Mouse (Mus musculus): ENCODE results near the gene Rabgap1. TPM values are rescaled to one million over a fixed set of nuclear protein-coding genes. Genes with fewer than 3 reads are reported as not detected.

The Rabgap1 gene
- total and polyA plus RNA-seq, 3 experiments: 10.5 to 49.8 (median 12.9) TPM

DNA sequence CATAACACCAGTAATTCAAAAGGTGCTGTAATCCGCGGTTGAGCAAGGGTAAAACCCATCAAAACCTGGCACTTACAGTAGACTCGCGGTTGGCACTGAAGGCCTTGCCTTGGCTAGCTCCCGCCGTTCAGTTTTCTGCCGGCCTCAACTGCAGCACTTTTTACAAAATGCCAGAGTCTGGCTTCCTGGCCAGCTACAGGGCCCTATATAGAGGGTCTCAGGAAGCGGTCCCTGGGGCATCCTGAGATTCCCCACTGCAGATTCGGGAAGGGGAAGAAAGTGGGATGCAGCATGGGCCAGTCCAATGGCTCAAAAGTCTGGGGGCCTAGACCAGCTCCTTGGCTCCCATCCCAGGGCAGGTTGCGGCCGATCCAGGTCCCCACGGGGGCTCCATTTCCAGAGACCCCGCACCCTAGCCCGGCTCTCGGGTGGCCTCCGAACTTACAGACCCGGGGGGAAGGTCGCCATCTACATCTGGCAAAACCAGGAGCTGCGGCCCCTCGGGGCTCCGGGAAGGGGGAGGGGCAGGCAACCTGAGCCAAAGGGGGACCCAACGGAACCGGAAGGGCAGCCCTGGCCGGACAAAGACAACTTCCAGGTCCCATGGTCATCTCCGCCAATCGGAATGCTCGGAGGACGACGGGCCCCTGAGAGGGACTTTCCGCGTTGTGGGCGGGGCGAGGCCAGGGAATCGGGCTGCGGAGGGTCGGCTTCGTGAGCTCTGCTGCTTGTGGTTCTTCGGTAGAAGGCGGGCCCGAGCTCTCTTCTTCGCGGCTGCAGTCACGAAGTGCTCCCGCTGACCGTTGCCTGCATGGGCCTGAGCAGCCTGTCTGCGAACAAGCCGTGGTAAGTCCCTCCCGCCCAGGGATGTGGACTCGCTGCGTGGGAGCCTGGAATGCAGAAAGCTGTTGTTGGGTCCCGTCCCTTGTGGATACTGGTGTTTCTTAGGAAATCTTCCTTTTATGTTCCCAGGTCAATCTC, at the start of gene Rabgap1, which contains the start of the genes Zbtb26 and Zbtb6 (continued):
- TF ChIP-seq MXI1 (IDR thresholded peaks at IDR 0.05; ENCODE audit: low read depth, low read length) (peak; percentile 65), TBP (IDR thresholded peaks at IDR 0.05; ENCODE audit: low read depth, low read length) (peak; percentile 67)

DNA sequence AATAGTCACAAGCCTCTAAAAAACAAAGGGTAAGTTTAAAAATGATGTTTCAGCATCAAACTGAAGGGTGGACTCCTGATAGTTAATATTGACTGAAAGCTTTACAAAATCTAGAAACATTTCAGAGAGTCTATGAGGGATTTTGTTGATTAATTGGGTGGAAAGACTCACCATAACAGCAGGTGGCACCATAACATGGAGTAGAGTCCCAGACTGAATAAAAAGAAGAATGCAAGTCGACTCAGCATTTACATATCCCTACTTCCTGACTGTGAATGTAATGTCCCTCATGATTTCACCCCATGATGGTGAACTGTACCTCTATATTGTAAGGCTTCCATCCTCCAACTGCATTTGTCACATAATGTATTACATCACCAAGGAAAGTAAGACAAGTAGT, 47.5 kb upstream of the Rabgap1 start:
- Histone ChIP-seq H3K36me3 (ENCODE audit: control insufficient read depth in 1 of 2, insufficient read depth in 2 of 2, low read length in 2 of 2) (peaks cover 0 to 20% of the 10 kb centered on the region in 2 experiments; a peak in 3 of 4 replicates), H3K4me3 (ENCODE audit: control insufficient read depth in 1 of 2, insufficient read depth in 1 of 2, low read depth in 2 of 2, low read length in 2 of 2) (no peak overlapping the region), H3K9ac (ENCODE audit: control insufficient read depth, low read depth, low read length, poor library complexity, severe bottlenecking) (no peak overlapping the region), H3K79me2 (ENCODE audit: control insufficient read depth, insufficient read depth, low read length, poor library complexity) (no peaks in the 10 kb centered on the region), H3K27ac (ENCODE audit: control insufficient read depth, low read depth, low read length) (no peak overlapping the region), H3K4me1 (ENCODE audit: control insufficient read depth in 1 of 2, insufficient read depth in 2 of 2, low read length in 2 of 2) (no peaks in the 10 kb centered on the region), H3K27me3 (ENCODE audit: control insufficient read depth in 1 of 2, insufficient read depth in 2 of 2, low read length in 2 of 2) (no peaks in the 10 kb centered on the region), H3K9me3 (replicated peaks; ENCODE audit: insufficient read depth, low read length) (no peaks in the 10 kb centered on the region)
- TF ChIP-seq ZMIZ1 (IDR thresholded peaks at IDR 0.05; ENCODE audit: low read depth, low read length) (no peak), TBP (IDR thresholded peaks at IDR 0.05; ENCODE audit: low read depth, low read length) (no peak), MAX (IDR thresholded peaks at IDR 0.05; ENCODE audit: low read length) (no peak), MAFK (IDR thresholded peaks at IDR 0.05; ENCODE audit: borderline replicate concordance, low read depth, low read length) (peak; percentile 52; the same call in 1 of the 2 replicates), SMC3 (IDR thresholded peaks at IDR 0.05; ENCODE audit: low read depth, low read length) (peak; percentile 48), NELFE (IDR thresholded peaks at IDR 0.05; ENCODE audit: low read depth, low read length) (no peak), MAZ (IDR thresholded peaks at IDR 0.05; ENCODE audit: low read depth, low read length) (no peak), E2F4 (IDR thresholded peaks at IDR 0.05; ENCODE audit: borderline replicate concordance, low read depth, low read length) (no peak), RAD21 (IDR thresholded peaks at IDR 0.05; ENCODE audit: low read depth, low read length) (peak; percentile 27), MYB (IDR thresholded peaks at IDR 0.05; ENCODE audit: low read depth, low read length) (no peak), POLR2A (IDR thresholded peaks at IDR 0.05; ENCODE audit: control insufficient read depth in 1 of 2, insufficient read depth in 1 of 2, low read depth in 1 of 2, low read length in 2 of 2, poor library complexity in 1 of 2) (no peak), ZC3H11A (IDR thresholded peaks at IDR 0.05; ENCODE audit: low read depth, low read length) (peak; percentile 24; the same call in 1 of the 2 replicates), CTCF (IDR thresholded peaks at IDR 0.05 in 2 of 3, conservative IDR thresholded peaks at IDR 0.05 in 1 of 3; ENCODE audit: control insufficient read depth in 1 of 3, insufficient read depth in 1 of 3, low read depth in 2 of 3, low read length in 3 of 3, poor library complexity in 1 of 3, severe bottlenecking in 1 of 3) (peak in 1 of 3 experiments; percentile 50; a peak in 2 of 6 replicates), HCFC1 (IDR thresholded peaks at IDR 0.05; ENCODE audit: low read depth, low read length) (no peak), POLR2AphosphoS2 (IDR thresholded peaks at IDR 0.05; ENCODE audit: low read length) (no peak), POLR2AphosphoS5 (IDR thresholded peaks at IDR 0.05; ENCODE audit: borderline replicate concordance, low read depth, low read length) (no peak), JUND (IDR thresholded peaks at IDR 0.05; ENCODE audit: low read depth, low read length) (no peak), GABPA (IDR thresholded peaks at IDR 0.05; ENCODE audit: low read depth, low read length) (no peak)
- peak; percentile 23 for DNase-seq (ENCODE audit: low read depth, low spot score)

All from MEL (cell line).